Mouse (Mus musculus) heart, embryonic 14.5 days (tissue): ENCODE results near the gene Ank3. TPM values are rescaled to one million over a fixed set of nuclear protein-coding genes. Genes with fewer than 3 reads are reported as not detected.

Source experiments
- ATAC-seq: fragments of 200-750 bp; cut with Nextera tagmentation; 2 replicates; pipeline ENCODE4 v1.8.0; 2017; ENCODE audit warnings: low read depth, moderate TSS enrichment; ENCODE audit not compliant: insufficient number of reproducible peaks, insufficient read depth, low FRiP score
- H3K27ac ChIP-seq, 2 experiments: fragments of 200-500 bp in 1 of 2; fragments of 300-500 bp in 1 of 2; sonication (generic) in 1 of 2; replicated peaks in 1 of 2; 2 replicates each; pipeline ENCODE4 v1.5.1; 2012 to 2014; ENCODE audit warnings: low read depth in 2 of 2, low read length in 2 of 2, control low read depth in 1 of 2, mild to moderate bottlenecking in 1 of 2, mixed read lengths in 1 of 2; ENCODE audit not compliant: control insufficient read depth in 1 of 2, insufficient read depth in 1 of 2
- H3K27me3 ChIP-seq: fragments of 300-500 bp; sonication (generic); 2 replicates; pipeline ENCODE4 v1.6.1; 2014; ENCODE audit warnings: mild to moderate bottlenecking, low read length, control low read depth; ENCODE audit not compliant: control insufficient read depth, insufficient read depth
- H3K36me3 ChIP-seq: fragments of 300-500 bp; sonication (generic); 2 replicates; pipeline ENCODE4 v1.6.1; 2014; ENCODE audit warnings: mild to moderate bottlenecking, control low read depth, low read length, mixed read lengths; ENCODE audit not compliant: control insufficient read depth, insufficient read depth
- H3K4me1 ChIP-seq, 2 experiments: fragments of 200-500 bp in 1 of 2; fragments of 300-500 bp in 1 of 2; sonication (generic) in 1 of 2; 2 replicates each; pipeline ENCODE4 v1.6.1; 2012 to 2014; ENCODE audit warnings: low read length in 2 of 2, control low read depth in 1 of 2, mixed read lengths in 1 of 2; ENCODE audit not compliant: control insufficient read depth in 2 of 2, insufficient read depth in 2 of 2
- H3K4me2 ChIP-seq: fragments of 300-500 bp; sonication (generic); 2 replicates; pipeline ENCODE4 v1.6.1; 2014; ENCODE audit warnings: mild to moderate bottlenecking, low read length
- H3K4me3 ChIP-seq, 2 experiments: fragments of 200-500 bp in 1 of 2; fragments of 300-500 bp in 1 of 2; sonication (generic) in 1 of 2; 2 replicates each; pipeline ENCODE4 v1.5.1; 2012 to 2014; ENCODE audit warnings: low read length in 2 of 2, mild to moderate bottlenecking in 2 of 2, control low read depth in 1 of 2, low read depth in 1 of 2, moderate library complexity in 1 of 2; ENCODE audit not compliant: control insufficient read depth in 1 of 2, insufficient read depth in 1 of 2
- H3K9ac ChIP-seq: fragments of 300-500 bp; sonication (generic); 2 replicates; pipeline ENCODE4 v1.6.1; 2014; ENCODE audit warnings: mild to moderate bottlenecking, low read length
- H3K9me3 ChIP-seq: fragments of 300-500 bp; sonication (generic); 2 replicates; pipeline ENCODE4 v1.6.1; 2016; ENCODE audit warnings: low read length, control low read depth; ENCODE audit not compliant: control insufficient read depth
- WGBS: fragments of 180-500 bp; shearing (Covaris S2); extraction: QIAGEN DNeasy Blood & Tissue Kit; methylation state at CpG from one replicate; pipeline ENCODE4 v1.1.7; 2014; 5-methylcytosine and 5-hydroxymethylcytosine counted together
- polyA plus RNA-seq: library from polyadenylated mRNA; unstranded; fragments of >200 nt; fragmentation: Nextera tagmentation; extraction: Ambion mirVana; gene quantifications from 2 replicates; pipeline ENCODE4 v1.2.1, GENCODE M21; 2014

The Ank3 gene
- polyA plus RNA-seq, 1 experiment from 2014 or later, result 43.2 TPM

GRCm38 (mm10) chr10:69777736-69778135, 379.2 kb downstream of the Ank3 start:
- H3K27ac ChIP-seq, result no peak overlapping the region
- H3K36me3 ChIP-seq, result no peaks in the 10 kb centered on the region
- ATAC-seq, result no peak
- peaks cover 4% of the 10 kb centered on the region in 2 experiments; a peak in 2 of 4 replicates for H3K4me1 ChIP-seq
- no peaks in the 10 kb centered on the region for H3K9me3 ChIP-seq
- H3K4me3 ChIP-seq, result no peak overlapping the region
- 78% methylated on average over 11 of the region's 11 CpGs for WGBS
- no peaks in the 10 kb centered on the region for H3K27me3 ChIP-seq
- no peak overlapping the region for H3K9ac ChIP-seq
- H3K4me2 ChIP-seq, result no peak overlapping the region

GRCm38 (mm10) chr10:69779246-69779645, 380.7 kb downstream of the Ank3 start:
- WGBS, result 74% methylated on average over 3 of the region's 3 CpGs

GRCm38 (mm10) chr10:69781491-69781890, 382.9 kb downstream of the Ank3 start:
- Histone ChIP-seq H3K9me3 (peaks cover 3% of the 10 kb centered on the region; the same call in 1 of the 2 replicates), H3K4me1 (peaks cover 13 to 29% of the 10 kb centered on the region in 2 experiments; a peak in 3 of 4 replicates), H3K36me3 (no peaks in the 10 kb centered on the region), H3K9ac (no peak overlapping the region; the same call in 1 of the 2 replicates), H3K4me3 (0 out of 4 replicates have a peak overlapping the region, but pooled peaks of 1 of the 2 experiments have one; percentile 5), H3K27ac (no peak overlapping the region), H3K4me2 (peak overlapping the region; percentile 36), H3K27me3 (no peaks in the 10 kb centered on the region)
- WGBS, result 19% methylated on average over 8 of the region's 8 CpGs
- peak; percentile 65; the same call in 1 of the 2 replicates for ATAC-seq

More at GRCm38 (mm10) chr10:69779246-69779645, 380.7 kb downstream of the Ank3 start:
- Histone ChIP-seq H3K4me2 (no peak overlapping the region), H3K27me3 (no peaks in the 10 kb centered on the region), H3K27ac (no peak overlapping the region), H3K4me3 (no peak overlapping the region), H3K9me3 (peaks cover 3% of the 10 kb centered on the region; the same call in 1 of the 2 replicates), H3K36me3 (no peaks in the 10 kb centered on the region), H3K4me1 (peaks cover 4 to 7% of the 10 kb centered on the region in 2 experiments; a peak in 3 of 4 replicates), H3K9ac (peak overlapping the region; percentile 2; the same call in 1 of the 2 replicates)
- ATAC-seq, result no peak

GRCm38 (mm10) chr10:69785235-69785634, 386.7 kb downstream of the Ank3 start:
- peak; percentile 78 for ATAC-seq
- H3K36me3 ChIP-seq, result no peaks in the 10 kb centered on the region
- peak overlapping the region; percentile 81 for H3K4me2 ChIP-seq
- H3K9ac ChIP-seq, result peak overlapping the region; percentile 68
- peak overlapping the region; percentile 89 to 91 for H3K27ac ChIP-seq
- H3K4me3 ChIP-seq, result peak overlapping the region; percentile 43 to 46; a peak in 3 of 4 replicates
- peaks cover 3% of the 10 kb centered on the region; the same call in 1 of the 2 replicates for H3K9me3 ChIP-seq
- WGBS, result 2% methylated on average over 7 of the region's 7 CpGs
- H3K27me3 ChIP-seq, result no peaks in the 10 kb centered on the region
- peaks cover 15 to 29% of the 10 kb centered on the region in 2 experiments for H3K4me1 ChIP-seq

GRCm38 (mm10) chr10:69785692-69786091, 387.1 kb downstream of the Ank3 start:
- H3K27me3 ChIP-seq, result no peaks in the 10 kb centered on the region
- H3K9ac ChIP-seq, result peak overlapping the region; percentile 68
- WGBS, result 11% methylated on average over 8 of the region's 8 CpGs
- peak overlapping the region; percentile 81 for H3K4me2 ChIP-seq
- no peaks in the 10 kb centered on the region for H3K36me3 ChIP-seq
- peak overlapping the region; percentile 89 to 91 for H3K27ac ChIP-seq
- peaks cover 15 to 29% of the 10 kb centered on the region in 2 experiments for H3K4me1 ChIP-seq
- no peak for ATAC-seq
- peak overlapping the region; percentile 43 to 46 for H3K4me3 ChIP-seq
- H3K9me3 ChIP-seq, result peaks cover 3% of the 10 kb centered on the region; the same call in 1 of the 2 replicates

GRCm38 (mm10) chr10:69786220-69786993, 387.8 kb downstream of the Ank3 start:
- peak overlapping the region; percentile 43 to 46 for H3K4me3 ChIP-seq
- H3K9me3 ChIP-seq, result peaks cover 3% of the 10 kb centered on the region; the same call in 1 of the 2 replicates
- H3K9ac ChIP-seq, result peak overlapping the region; percentile 68
- H3K27ac ChIP-seq, result peak overlapping the region; percentile 89 to 91
- H3K4me2 ChIP-seq, result peak overlapping the region; percentile 81
- 20% methylated on average over 13 of the region's 13 CpGs for WGBS
- no peak for ATAC-seq
- H3K4me1 ChIP-seq, result peaks cover 13 to 29% of the 10 kb centered on the region in 2 experiments
- H3K27me3 ChIP-seq, result no peaks in the 10 kb centered on the region
- no peaks in the 10 kb centered on the region for H3K36me3 ChIP-seq

- H3K27ac ChIP-seq, result peak overlapping the region; percentile 89 to 91
- ATAC-seq, result no peak
- H3K4me1 ChIP-seq, result peaks cover 16 to 30% of the 10 kb centered on the region in 2 experiments
- peak overlapping the region; percentile 81 for H3K4me2 ChIP-seq
- WGBS, result 4% methylated on average over 10 of the region's 10 CpGs
- H3K9me3 ChIP-seq, result peaks cover 3% of the 10 kb centered on the region; the same call in 1 of the 2 replicates
- no peaks in the 10 kb centered on the region for H3K36me3 ChIP-seq
- peak overlapping the region; percentile 68 for H3K9ac ChIP-seq
- H3K4me3 ChIP-seq, result peak overlapping the region; percentile 43 to 50
- no peaks in the 10 kb centered on the region for H3K27me3 ChIP-seq
These were observed 388.8 kb downstream of the Ank3 start for GRCm38 (mm10) chr10:69787379-69787778.
